Mouse (Mus musculus): Measurements from ENCODE around the gene Ldhb.
"Not testable (repeated sequence)": the region's sequence is repeated elsewhere in the genome, so short reads cannot be mapped to it uniquely, and the experiment has no call there.

The Ldhb gene

DNA sequence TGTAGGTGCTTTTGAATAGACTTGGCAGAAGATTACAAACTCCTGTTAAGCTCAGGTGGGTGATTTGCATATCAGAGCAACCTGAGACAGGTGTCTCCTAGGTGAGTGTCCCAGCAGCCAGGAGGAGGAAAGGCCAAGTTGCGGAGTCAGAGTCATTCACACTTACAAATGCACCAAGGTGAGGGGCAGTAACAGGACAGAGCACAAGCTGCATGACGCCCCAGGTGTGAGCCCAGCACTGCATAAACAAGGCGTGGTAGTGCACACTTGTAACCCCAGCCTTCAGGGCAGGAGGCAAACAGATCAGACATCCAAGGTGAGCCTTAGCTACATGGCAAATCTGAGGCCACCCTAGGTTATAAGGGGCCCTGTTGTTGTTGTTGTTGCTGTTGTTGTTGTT lies 5.1 kb upstream of the Ldhb start:
- DNase-seq (ENCODE audit: low read depth, low spot score), result no peak

DNA sequence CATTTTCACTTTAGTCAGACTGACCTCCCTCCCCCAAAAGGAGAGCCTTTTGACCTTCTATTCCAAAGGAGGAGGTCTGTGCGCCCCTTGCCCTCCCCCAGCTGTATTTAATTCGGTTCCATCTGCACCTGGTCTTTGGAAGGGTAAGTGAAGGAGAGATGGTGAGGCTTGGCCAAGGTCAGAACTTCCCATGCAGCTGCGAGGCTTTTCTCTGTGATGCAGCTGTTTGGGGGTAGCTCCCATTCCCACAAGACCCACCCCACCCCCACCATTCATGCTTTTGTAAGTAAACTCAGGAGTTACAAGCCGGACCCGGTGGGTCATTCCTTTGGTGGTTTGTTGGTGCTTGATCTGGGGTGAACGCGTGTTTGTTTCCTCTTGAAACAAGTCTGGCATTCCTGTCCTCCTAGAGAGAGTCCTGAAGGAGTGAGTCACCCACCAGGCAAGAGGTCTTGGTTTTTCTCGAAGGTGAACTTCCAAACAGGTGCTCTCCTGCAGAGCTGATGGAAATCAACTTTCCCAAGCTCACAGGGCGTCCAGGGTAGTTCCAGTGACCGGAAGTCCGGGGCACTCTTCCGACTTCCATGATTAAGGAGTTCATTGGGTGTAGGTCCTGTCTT lies 3.9 kb upstream of the Ldhb start:
- DNase-seq (ENCODE audit: low read depth, low spot score), result no peak

DNA sequence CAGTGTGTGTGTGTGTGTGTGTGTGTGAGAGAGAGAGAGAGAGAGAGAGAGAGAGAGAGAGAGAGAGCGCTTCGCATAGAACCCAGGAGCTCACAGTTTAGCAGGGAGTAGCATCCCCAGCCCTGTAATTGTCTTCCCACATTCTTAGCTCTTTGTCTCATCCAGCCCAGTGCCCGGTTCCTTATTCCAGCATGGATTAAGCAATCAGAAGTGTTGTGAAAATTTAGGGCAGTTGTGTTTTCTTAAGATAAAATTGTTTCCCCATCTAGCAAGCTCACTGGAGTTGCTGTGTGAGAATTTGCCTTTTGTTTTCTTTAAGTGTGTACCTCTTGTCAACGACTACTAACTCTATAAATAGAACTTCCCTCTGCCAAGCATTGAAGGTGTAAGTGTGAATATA lies 906 bp upstream of the Ldhb start:
- DNase-seq (ENCODE audit: low read depth, low spot score), result no peak

DNA sequence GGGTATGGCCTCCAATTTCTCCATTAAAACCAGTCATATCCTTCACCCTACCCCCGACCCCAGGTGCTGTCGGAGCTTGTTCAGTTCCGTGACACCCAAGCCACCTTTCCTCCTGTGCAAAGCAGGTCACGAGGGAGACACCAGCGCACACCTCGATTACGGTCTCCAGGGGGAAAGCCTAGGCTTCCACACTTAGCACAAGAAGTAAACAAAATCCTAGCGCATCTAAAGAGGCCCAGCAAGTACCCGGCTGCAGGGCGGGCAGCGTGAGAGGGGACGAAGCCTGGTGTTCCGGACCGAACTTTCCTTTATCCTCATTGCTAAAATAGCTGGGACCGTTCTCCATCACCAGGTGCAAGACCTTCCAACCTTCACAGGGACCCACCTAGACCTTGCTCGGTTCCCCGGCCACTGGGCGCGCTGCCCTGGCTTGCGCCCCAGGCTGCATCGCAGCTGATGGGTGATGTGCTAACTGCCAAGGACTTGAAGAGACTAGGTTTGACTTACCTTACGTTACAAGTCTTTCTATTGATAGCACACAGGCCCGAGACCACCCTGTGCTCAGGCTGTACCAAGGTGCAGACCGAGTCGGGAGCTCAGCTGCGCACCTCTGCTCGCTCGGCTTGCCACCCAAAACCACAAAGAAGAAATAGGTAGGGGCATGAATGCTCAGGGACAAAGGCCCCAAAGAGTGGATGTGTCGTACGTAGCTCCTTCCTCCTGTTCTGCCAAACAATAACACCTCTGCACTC lies 548 bp downstream of the Ldhb start:
- DNase-seq (ENCODE audit: low read depth, low spot score), result no peak

DNA sequence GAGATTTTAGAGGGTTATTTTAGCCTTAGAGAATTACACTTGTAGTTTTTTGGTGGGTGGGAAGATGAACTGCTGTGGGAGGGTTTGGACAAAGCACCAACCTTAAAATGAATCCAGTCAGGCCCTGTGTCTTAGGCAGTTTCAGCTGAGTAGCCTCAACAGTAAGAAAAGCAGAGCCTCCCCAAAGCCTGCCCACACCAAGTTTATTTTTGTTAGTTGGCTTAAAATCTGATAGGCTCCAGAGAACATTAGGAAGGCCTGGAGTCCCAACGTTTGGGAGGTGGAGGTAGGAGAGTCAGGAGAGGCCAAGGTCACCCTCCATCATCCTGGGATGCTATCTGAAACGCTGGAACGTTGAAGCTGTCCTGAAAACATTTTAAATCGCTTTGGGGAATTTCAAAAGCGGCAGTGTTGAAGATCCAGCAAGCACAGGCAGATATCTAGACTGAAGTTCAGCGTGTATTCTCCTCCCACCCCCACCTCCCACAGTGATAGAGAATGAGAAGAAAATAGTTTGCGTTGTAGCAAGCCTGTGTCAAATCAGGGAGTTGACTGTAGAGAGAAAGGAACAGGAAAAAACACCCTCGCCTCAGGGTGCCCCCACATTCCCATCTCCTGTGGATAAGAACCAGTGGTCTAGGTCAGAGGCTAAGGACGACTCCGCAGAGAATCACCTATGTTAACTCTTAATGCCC lies 1.3 kb downstream of the Ldhb start:
- DNase-seq (ENCODE audit: low read depth, low spot score), result no peak

DNA sequence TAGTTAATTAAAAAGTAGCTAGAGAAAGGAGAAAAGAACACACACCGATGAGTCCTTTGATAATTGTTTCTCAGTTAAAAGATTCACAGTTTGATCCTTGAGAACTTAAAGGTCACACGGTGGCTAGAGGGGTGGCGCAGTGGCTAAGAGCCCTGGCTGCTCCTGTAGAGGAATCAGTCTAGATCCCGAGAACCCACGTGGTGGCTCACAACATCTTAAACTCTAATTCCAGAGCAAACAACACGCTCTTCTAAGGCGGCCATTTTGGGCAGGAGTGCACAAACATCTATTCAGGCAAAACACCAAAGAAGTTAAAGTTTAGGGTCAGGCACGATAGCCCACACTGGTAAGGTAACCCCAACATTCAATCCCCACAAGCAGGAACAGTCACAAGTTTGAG lies 4.2 kb downstream of the Ldhb start:
- no peak for DNase-seq (ENCODE audit: low read depth, low spot score)

DNA sequence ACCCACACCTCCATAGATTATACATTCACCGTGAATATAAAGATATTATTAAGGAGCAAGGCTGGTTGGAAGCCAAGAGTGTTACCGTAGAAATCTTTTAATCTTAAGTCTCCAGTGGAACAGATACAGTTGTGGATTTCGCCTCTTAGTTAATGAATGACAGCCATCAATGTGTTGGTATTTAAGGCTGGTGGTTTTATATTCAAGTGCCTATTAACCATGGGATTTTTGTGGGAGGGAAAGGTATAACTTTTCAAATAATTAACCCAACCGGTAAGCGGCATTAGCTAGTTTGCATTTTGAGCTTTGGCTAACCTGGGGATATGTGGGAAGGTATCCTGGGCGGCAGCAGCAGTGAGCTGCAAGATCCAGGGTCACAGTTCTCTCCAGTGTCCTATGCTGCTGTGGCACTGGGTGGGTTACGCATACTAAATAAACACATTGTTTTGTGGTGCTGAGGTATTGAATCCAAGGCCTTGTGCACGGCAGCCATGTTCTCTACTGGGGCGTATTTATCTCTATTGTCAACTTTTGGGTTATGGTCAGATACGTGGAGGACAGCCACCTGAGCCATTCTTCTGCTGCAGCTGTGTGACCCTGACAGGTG lies 5.1 kb downstream of the Ldhb start:
- no peak for DNase-seq (ENCODE audit: low read depth, low spot score)

DNA sequence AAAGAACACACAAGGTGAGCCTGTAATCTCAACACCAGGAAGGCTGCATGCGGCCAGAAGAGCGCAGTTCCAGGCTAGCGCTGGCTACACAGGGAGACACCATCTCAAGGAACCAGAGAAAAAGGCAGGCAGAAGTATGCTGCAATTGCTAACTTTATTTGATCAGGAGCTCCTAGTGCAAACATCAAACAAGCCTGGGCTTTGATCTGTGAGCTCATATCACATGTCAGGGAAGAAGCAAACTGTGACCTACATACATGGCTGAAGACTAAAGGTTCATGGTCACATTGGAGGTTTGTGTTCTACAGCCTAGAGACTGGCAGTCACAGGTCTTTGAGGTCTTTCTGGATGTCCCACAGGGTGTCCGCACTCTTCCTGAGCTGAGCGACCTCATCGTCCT lies 17.6 kb downstream of the Ldhb start:
- not testable (repeated sequence) for DNase-seq (ENCODE audit: low read depth, low spot score)

DNA sequence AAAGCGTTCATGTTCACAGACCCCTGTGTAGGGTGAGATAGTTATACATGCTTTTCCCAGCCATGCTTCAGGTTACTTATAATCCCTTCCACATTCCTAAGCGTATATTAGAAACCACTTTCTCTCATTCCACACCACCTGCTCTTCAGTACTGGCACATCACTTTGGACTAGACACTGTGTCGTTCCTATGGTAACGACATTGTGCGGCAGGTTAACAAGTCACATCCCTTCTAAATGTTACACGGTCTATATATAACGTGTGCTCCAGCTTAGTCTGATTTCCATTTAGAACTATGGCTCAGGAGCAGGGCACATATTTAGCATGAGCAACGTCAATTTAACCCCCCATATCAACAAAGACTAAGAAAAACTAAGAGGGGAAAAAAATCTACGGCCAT lies 20.1 kb downstream of the Ldhb start:
- DNase-seq (ENCODE audit: low read depth, low spot score), result no peak

DNA sequence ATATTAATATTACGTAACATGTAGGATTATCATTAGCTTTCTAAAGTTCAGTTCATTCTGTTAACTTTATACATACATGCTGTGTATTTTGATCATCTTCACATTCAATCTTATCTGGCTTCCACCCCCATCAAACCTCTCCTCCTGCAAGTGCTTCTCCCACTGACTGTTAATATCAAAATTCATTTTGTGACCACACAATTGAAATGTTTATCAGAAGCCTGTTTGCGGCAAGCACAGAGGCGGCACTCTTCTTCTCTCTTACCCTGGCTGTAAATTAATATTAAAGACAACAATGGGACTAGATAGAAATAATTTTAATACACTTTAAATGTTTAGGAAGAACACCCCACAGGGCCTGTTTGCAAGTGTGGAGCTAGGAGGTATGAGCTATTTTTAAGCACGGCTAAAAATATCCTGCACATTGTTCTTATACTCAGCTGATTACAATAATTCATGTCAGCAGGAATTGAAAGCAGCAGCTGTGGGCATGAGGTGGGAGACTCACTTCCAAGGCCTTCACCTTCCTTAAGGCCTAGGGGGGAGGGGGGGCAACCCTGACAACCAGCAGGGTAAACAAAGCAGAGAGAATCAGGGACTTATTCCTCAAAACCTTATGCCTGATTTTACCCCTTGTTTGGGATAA lies 22.2 kb downstream of the Ldhb start:
- DNase-seq (ENCODE audit: low read depth, low spot score), result no peak

DNA sequence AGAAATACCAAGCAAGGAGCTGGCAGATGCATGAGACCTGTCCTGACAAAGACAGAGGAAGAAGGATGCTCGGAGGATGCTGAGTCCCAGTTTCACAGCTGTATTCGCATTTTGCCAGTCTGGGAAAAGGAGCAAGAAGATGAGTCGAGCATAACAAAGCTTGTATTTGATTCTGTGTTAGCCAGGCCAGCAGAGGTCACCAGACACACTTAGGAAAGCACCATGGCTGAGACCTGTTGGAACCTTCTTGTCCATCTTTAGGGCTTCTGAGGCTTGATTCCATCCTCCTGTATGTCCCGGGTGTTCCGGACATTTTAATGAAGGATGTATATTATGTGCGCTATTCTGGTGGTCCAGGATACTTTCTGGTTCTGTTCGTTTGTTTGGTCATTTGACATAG lies 30.5 kb downstream of the Ldhb start:
- DNase-seq (ENCODE audit: low read depth, low spot score), result no peak

DNA sequence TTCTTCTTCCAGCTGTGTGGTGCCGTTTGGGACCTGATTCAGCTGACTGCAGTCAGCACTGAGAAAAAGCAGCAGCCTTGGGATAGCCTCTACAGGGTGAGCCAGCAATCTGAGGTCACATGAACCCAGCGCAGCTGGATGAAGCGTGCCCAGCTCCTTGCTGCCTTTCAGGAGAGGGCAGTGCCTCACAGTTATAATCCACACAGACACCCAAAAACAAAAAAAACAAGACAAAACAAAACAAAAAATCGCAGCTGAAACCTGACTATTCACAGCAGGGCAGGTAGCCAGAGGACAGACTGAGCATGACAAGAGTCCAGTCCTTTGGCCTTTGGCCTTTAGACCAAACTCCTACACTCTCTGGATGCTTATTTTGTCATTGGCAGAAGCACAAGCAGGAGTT lies 35.0 kb downstream of the Ldhb start, which contains the start of gene Gys2:
TSS of gene Gys2 (minus strand) at position 309 of the 403 bp plus-strand sequence.
- DNase-seq (ENCODE audit: low read depth, low spot score), result no peak

DNA sequence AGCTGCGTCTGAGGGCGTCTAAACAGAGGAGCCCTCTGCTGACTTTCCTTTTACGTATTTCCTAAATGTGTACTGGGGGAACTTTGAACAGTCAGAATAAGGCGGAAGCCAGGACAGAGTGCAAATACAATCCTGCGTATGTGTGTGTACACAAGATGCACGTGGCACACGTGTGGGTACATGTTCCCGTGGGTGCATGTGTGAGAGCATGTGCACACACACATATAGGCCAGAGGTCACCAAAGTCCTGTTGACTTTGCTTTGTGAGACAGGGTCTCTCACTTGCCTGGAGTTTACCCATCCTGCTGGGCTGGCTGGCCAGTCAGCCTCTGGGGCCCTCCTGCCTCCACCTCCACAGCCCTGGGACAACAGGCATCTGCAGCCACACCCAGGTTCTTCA lies 36.6 kb downstream of the Ldhb start:
- DNase-seq (ENCODE audit: low read depth, low spot score), result no peak

DNA sequence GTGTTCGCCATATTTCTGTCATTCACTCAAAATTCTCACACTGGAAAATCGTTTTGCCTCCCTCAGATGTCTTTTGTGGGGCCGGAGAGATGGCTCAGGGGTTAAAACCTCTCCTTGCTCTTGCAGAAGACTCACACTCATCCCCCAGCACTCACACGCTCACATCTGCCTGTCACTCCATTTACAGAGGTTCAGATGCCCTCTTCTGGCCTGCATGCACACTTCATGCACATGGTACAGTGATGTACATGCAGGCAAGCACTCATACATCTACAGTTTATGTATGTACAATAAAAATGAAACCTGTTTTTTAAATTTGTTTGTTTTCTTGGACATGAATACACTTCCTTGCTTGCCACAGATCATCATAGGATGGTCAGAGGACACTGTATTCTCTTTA lies 38.2 kb downstream of the Ldhb start:
- no peak for DNase-seq (ENCODE audit: low read depth, low spot score)

DNA sequence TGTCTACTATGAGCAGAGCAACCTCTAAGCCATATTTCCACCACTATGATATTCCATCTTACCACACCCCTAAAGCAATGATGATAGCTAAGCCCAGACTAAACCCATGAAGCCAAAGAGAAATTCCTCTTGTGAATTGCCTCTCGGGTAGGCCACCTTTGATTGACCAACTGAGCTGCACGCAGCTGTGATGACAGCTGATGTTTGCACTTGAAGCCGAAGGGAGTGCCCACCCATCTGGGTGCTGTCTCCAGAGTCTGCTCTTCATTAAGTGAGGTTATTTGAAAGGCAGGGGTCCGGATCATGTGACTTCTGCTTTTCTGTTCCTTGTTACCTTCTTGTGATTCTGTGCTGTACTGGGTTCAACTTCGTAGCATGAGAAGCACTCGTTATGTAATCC lies 45.6 kb downstream of the Ldhb start:
- no peak for DNase-seq (ENCODE audit: low read depth, low spot score)

DNA sequence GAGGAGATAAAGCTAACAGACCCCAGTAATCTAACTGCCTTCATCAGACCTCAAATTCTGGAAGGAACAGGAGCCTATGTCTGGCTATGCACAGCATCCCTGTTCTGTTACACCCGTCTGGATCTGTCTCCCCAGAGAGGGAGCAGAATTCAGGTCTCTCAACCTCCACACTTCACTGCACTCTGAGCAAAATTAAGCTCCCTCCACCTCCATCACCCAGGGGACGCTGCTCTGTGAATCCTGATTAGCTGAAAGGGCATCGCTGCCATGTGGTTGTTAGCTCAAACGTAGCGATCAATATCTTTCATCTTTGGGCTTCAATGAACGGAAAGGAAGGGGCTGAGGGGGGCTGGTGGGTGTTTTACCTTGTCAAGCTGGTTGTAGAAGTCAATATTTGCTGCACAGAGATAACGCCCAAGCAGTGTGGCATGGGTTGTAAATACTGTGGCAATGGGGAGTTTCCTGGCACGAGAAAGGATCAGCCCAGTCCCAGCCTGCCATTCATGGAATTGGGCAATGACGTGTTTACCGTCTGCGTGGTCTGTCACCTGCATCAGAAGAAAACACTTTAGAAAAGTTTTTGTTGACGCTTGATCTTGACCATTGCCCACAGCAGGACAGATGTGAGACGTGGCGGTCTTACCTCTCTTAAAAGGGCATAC lies 48.6 kb downstream of the Ldhb start:
- no peak for DNase-seq (ENCODE audit: low read depth, low spot score)

DNA sequence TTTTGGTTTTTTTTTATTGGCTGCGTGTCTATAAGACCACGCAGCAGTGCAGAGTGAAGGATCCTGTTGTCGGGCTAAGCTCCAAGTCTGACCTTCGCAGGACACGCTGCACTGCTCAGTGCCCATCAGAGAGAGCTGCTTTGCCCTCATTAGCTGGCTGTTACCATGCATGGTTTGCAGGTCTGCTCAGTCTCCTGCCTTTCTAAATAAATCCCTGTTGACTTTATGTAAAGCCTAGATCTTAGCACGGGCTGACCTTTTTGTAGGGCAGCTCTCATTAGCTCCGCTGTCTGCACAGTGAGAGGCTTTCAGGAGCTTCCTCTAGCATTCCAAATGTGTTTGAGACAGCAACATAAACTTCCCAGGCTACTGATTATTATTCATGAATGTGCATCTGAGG lies 49.7 kb downstream of the Ldhb start:
- no peak for DNase-seq (ENCODE audit: low read depth, low spot score)

DNA sequence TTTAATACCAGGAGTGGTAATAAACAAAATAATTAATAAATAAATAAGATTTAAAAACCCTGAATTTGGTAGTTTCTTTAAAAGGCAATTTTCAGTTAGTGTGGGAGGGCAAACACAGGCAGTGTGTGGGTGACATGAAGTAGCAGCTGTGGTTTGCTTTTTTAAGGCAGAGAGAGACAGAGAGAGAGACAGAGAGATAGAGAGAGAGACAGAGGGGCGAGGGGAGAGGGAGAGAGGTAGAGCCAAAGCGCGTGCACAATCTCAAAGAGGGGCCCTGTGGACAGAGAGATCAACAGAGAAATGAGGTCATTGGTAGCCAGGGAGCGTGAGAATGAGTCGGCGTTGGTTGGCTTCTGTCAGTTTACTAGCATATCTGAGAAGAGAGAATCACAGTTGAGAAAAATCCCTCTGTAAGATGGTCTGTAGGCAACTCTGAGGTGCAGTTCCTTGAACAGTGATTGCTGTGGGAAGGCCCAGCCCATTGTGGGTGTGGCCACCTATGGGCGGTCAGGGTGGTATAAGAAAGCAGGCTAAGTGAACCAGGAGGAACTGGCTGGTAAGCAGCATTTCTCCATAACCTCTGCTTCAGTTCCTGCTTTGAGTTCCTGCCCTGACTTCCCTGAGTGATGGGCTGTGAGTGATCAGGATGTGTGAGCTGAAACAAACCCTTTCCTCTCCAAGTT lies 52.3 kb downstream of the Ldhb start:
- peak; percentile 30 for DNase-seq (ENCODE audit: low read depth, low spot score)

DNA sequence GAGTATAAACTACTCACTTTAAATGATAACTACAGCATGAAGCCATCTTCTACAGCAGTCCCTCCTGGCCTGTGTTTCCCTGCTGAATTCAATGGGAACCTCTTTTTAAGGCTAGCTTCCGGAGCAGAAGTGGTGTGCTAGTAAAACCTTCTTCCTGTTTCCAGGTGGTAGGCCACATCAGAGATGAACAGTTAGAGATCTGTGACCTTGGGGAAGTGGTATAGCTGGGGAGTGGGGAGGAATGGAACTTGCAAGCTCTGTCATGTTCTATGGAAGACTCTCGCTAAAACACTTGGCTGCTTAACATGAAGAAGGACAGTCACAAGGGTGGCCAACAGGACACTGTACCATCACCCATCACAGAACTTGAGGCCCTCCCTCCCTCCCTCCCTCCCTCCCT lies 54.4 kb downstream of the Ldhb start:
- peak; percentile 57 for DNase-seq (ENCODE audit: low read depth, low spot score)

DNA sequence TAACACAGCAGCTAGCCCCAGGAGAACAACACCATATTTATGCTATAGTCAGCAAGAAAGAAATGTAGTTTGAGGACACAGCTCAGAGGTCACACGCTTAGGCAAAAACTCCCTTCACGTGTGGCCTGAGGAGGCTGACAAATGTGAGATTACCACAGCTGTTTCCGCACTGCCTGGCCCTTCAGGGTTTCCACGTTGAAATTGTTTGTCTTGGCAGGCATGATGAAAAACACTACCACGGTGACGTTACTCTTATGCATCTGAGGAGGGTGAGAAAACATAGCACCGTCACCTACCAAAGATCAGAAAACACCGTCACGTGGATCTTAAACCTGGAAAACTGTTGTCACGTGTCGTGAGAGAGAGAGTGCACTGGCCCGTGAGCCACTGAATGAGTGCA lies 56.4 kb downstream of the Ldhb start:
- DNase-seq (ENCODE audit: low read depth, low spot score), result no peak
